Mouse (Mus musculus) bone marrow macrophage, adult 2 months (primary cell): ENCODE measurements at regions not wholly inside any gene's neighbourhood (a gene's known extent, or its start where the extent isn't known, plus 50 kb on each side); places are given as distances from the start of the nearest gene placed in this dataset.

Experiments used
- CTCF ChIP-seq: IDR thresholded peaks from 2 replicates; pipeline ENCODE4 v1.5.1; 2012; ENCODE audit warnings: low read depth, mild to moderate bottlenecking, low read length, moderate library complexity
- POLR2A ChIP-seq: IDR thresholded peaks from 2 replicates; pipeline ENCODE4 v1.6.1; 2012; ENCODE audit warnings: mild to moderate bottlenecking, low read depth, low read length, borderline replicate concordance

DNA sequence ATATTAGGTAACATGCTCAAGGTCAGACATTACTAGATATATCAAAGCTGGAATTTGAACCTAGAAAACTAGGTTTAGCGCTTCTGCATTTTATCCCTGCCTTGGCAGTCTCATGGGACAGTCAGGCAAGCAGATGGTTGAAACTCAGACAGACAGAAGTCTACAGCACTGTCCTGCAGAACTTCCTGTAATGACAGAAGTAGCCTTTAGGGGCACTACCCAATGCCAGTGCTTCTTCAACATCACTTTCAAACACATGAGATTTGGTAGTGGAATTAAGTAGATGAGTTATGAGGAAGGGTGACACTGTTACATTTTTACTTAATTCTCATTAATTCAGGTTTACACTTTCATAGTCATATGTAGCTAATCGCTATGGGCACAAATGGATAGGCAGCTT is 330.9 kb downstream of the Epha4 start:
- TF ChIP-seq CTCF (no peak), POLR2A (no peak)
